Mouse (Mus musculus) CH12.LX (cell line): ENCODE data around the gene Xcl1. TPM values are rescaled to one million over a fixed set of nuclear protein-coding genes. Genes with fewer than 3 reads are reported as not detected.
"Not testable (repeated sequence)": the region's sequence is repeated elsewhere in the genome, so short reads cannot be mapped to it uniquely, and the experiment has no call there.

Experiments
- DNase-seq: peaks from one replicate; pipeline ENCODE4 v3.0.0-alpha.2; 2013; ENCODE audit errors: extremely low read depth
- H3K27ac ChIP-seq: 2 replicates; pipeline ENCODE4 v1.5.1; 2012; ENCODE audit warnings: low read depth, mild to moderate bottlenecking, control low read depth, moderate library complexity; ENCODE audit not compliant: insufficient read depth
- H3K27me3 ChIP-seq: replicated peaks from 2 replicates; pipeline ENCODE3; 2012; ENCODE audit warnings: inconsistent platforms
- H3K36me3 ChIP-seq, 2 experiments: replicated peaks in 1 of 2; 2 replicates each; pipeline versions ENCODE3 to v1.6.1; 2012; ENCODE audit warnings: inconsistent platforms in 1 of 2, low read length in 1 of 2, mild to moderate bottlenecking in 1 of 2, mixed read lengths in 1 of 2, moderate library complexity in 1 of 2; ENCODE audit not compliant: control insufficient read depth in 1 of 2, insufficient read depth in 1 of 2
- H3K4me1 ChIP-seq, 2 experiments: 2 replicates each; pipeline ENCODE4 v1.6.1; 2012; ENCODE audit warnings: inconsistent platforms in 1 of 2, moderate library complexity in 1 of 2; ENCODE audit not compliant: insufficient read depth in 2 of 2, control insufficient read depth in 1 of 2
- H3K4me2 ChIP-seq: 2 replicates; pipeline ENCODE4 v1.6.1; 2012; ENCODE audit warnings: low read depth, mild to moderate bottlenecking, control low read depth; ENCODE audit not compliant: poor library complexity, insufficient read depth, severe bottlenecking
- H3K4me3 ChIP-seq, 3 experiments: fragments of 150-350 bp in 1 of 3; sonication (generic) in 1 of 3; replicated peaks in 1 of 3; 2 replicates each; pipeline versions ENCODE3 to v1.5.1; 2011 to 2012; ENCODE audit warnings: low read depth in 2 of 3, low read length in 2 of 3, mild to moderate bottlenecking in 2 of 3, moderate library complexity in 2 of 3, control low read depth in 1 of 3, improper control_type of control experiment in 1 of 3, inconsistent platforms in 1 of 3, mixed read lengths in 1 of 3; ENCODE audit not compliant: poor library complexity in 1 of 3
- H3K79me2 ChIP-seq: replicated peaks from 2 replicates; pipeline ENCODE4 v1.6.1; 2012; ENCODE audit warnings: mild to moderate bottlenecking, moderate library complexity; ENCODE audit not compliant: control insufficient read depth, poor library complexity, insufficient read depth, severe bottlenecking; ENCODE audit errors: extremely low read depth
- H3K9ac ChIP-seq: 2 replicates; pipeline ENCODE4 v1.6.1; 2012; ENCODE audit warnings: low read depth, mild to moderate bottlenecking, control low read depth, moderate library complexity; ENCODE audit not compliant: insufficient read depth
- H3K9me3 ChIP-seq: replicated peaks from 2 replicates; pipeline ENCODE3; 2012; ENCODE audit warnings: low read length, inconsistent platforms, mixed read lengths
- CTCF ChIP-seq, 2 experiments: IDR thresholded peaks in 1 of 2; conservative IDR thresholded peaks in 1 of 2; 2 replicates each; pipeline ENCODE4 v1.5.1; 2011 to 2012; ENCODE audit warnings: low read depth in 2 of 2, low read length in 2 of 2, improper control_type of control experiment in 1 of 2, inconsistent platforms in 1 of 2, mild to moderate bottlenecking in 1 of 2, moderate library complexity in 1 of 2
- E2F4 ChIP-seq: IDR thresholded peaks from 2 replicates; pipeline ENCODE4 v1.6.1; 2011; ENCODE audit warnings: low read depth, low read length, improper control_type of control experiment; ENCODE audit not compliant: insufficient replicate concordance
- EP300 ChIP-seq: IDR thresholded peaks from 2 replicates; pipeline ENCODE4 v1.6.1; 2011; ENCODE audit warnings: low read length, improper control_type of control experiment
- HCFC1 ChIP-seq: IDR thresholded peaks from 2 replicates; pipeline ENCODE4 v1.6.1; 2012; ENCODE audit warnings: low read depth, mild to moderate bottlenecking, inconsistent platforms, low read length, improper control_type of control experiment
- JUND ChIP-seq: conservative IDR thresholded peaks from 2 replicates; pipeline ENCODE4 v1.6.1; 2011; ENCODE audit warnings: low read depth, low read length, improper control_type of control experiment
- KAT2A ChIP-seq: IDR thresholded peaks from 2 replicates; pipeline ENCODE4 v1.6.1; 2012; ENCODE audit warnings: low read length, improper control_type of control experiment, inconsistent platforms; ENCODE audit not compliant: insufficient replicate concordance
- MAFK ChIP-seq: IDR thresholded peaks from 2 replicates; pipeline ENCODE4 v1.6.1; 2011; ENCODE audit warnings: low read length, improper control_type of control experiment; ENCODE audit not compliant: insufficient replicate concordance
- MAZ ChIP-seq: IDR thresholded peaks from 2 replicates; pipeline ENCODE4 v1.6.1; 2012; ENCODE audit warnings: low read depth, mild to moderate bottlenecking, inconsistent platforms, low read length, improper control_type of control experiment, moderate library complexity
- MYC ChIP-seq: IDR thresholded peaks from 2 replicates; pipeline ENCODE4 v1.6.1; 2011; ENCODE audit warnings: low read depth, mild to moderate bottlenecking, improper control_type of control experiment, low read length
- NELFE ChIP-seq: IDR thresholded peaks from 2 replicates; pipeline ENCODE4 v1.6.1; 2011; ENCODE audit warnings: low read depth, low read length, improper control_type of control experiment
- NRF1 ChIP-seq: IDR thresholded peaks from 2 replicates; pipeline ENCODE4 v1.6.1; 2014; ENCODE audit warnings: low read depth, mild to moderate bottlenecking, inconsistent platforms, low read length, improper control_type of control experiment, moderate library complexity
- POLR2AphosphoS2 ChIP-seq: IDR thresholded peaks from 2 replicates; pipeline ENCODE4 v1.6.1; 2011; ENCODE audit warnings: low read depth, low read length, improper control_type of control experiment
- SMC3 ChIP-seq: IDR thresholded peaks from 2 replicates; pipeline ENCODE4 v1.6.1; 2011; ENCODE audit warnings: low read depth, low read length, improper control_type of control experiment
- TBP ChIP-seq: conservative IDR thresholded peaks from 2 replicates; pipeline ENCODE4 v1.6.1; 2011; ENCODE audit warnings: low read depth, low read length, improper control_type of control experiment
- TCF12 ChIP-seq: IDR thresholded peaks from 2 replicates; pipeline ENCODE4 v1.6.1; 2014; ENCODE audit warnings: low read depth, mild to moderate bottlenecking, inconsistent platforms, low read length, improper control_type of control experiment
- UBTF ChIP-seq: IDR thresholded peaks from 2 replicates; pipeline ENCODE4 v1.6.1; 2012; ENCODE audit warnings: low read depth, mild to moderate bottlenecking, inconsistent platforms, low read length, improper control_type of control experiment, moderate library complexity
- ZC3H11A ChIP-seq: IDR thresholded peaks from 2 replicates; pipeline ENCODE4 v1.6.1; 2012; ENCODE audit warnings: low read depth, mild to moderate bottlenecking, inconsistent platforms, low read length, improper control_type of control experiment
- ZKSCAN1 ChIP-seq: IDR thresholded peaks from 2 replicates; pipeline ENCODE4 v1.6.1; 2012; ENCODE audit warnings: low read depth, inconsistent platforms, low read length, improper control_type of control experiment, borderline replicate concordance
- ZMIZ1 ChIP-seq: IDR thresholded peaks from 2 replicates; pipeline ENCODE4 v1.6.1; 2012; ENCODE audit warnings: low read depth, mild to moderate bottlenecking, inconsistent platforms, low read length, improper control_type of control experiment
- ZNF384 ChIP-seq: IDR thresholded peaks from 2 replicates; pipeline ENCODE4 v1.6.1; 2012; ENCODE audit warnings: low read depth, low read length, improper control_type of control experiment, inconsistent platforms
- dilution Hi-C: fragments of 300-500 bp; cut with MboI; formaldehyde crosslinking; loops from 2 replicates; pipeline ENCODE4 v1.14.3; 2020; ENCODE audit warnings: low sequenced_read_pairs; ENCODE audit not compliant: extremely low pct_unique_long_range_greater_than_20kb, extremely low pct_ligation_motif_present
- in situ Hi-C: fragments of 300-500 bp; cut with MboI; formaldehyde crosslinking; loops from 3 replicates; pipeline ENCODE4 v1.14.3; 2019; ENCODE audit warnings: low sequenced_read_pairs, low pct_ligation_motif_present, low pct_unique_long_range_greater_than_20kb, mixed read lengths
- polyA plus RNA-seq: library from polyadenylated mRNA; unstranded; fragments of >175 nt; gene quantifications from 2 replicates; pipeline ENCODE4 v1.2.1, GENCODE M21; 2012; ENCODE audit warnings: low read depth; ENCODE audit not compliant: insufficient read length
- total RNA-seq, 2 experiments: library from RNA; depleted of rRNA; stranded (reverse); fragments of 300-350 nt in 1 of 2; fragments of >200 nt in 1 of 2; gene quantifications; 2 replicates each; pipeline ENCODE4 v1.2.3; 2012 to 2014

Gene Xcl1
- total RNA-seq (2012; rRNA removed) (0.68 and 1.6 TPM in 2 replicates), total RNA-seq (2014; rRNA removed) (1.5 TPM in 1 of 2 replicates, not detected in the other), polyA plus RNA-seq (0.46 TPM in 1 of 2 replicates, not detected in the other)

GRCm38 (mm10) chr1:164935477-164936044 is at the start of gene Xcl1:
Xcl1 (minus strand) TSS chr1:164935527.
- DNase-seq = no peak
- in situ Hi-C loops (no loop called here), dilution Hi-C loops (no loop called here)
- no peak for TF ChIP-seq SMC3
- no peak for TF ChIP-seq HCFC1
- TF ChIP-seq NRF1 = no peak
- no peak for TF ChIP-seq ZC3H11A
- TF ChIP-seq ZNF384 = no peak
- no peak for TF ChIP-seq E2F4
- TF ChIP-seq EP300 = no peak
- Histone ChIP-seq H3K4me1 (peaks cover 0 to 3% of the 10 kb centered on the region in 2 experiments; a peak in 1 of 4 replicates), H3K9ac (no peak within 1 kb of the TSS), H3K27me3 (no peaks in the 10 kb centered on the region), H3K79me2 (no peaks in the 10 kb centered on the region), H3K27ac (no peak within 1 kb of the TSS), H3K9me3 (no peaks in the 10 kb centered on the region), H3K4me2 (no peak within 1 kb of the TSS), H3K36me3 (no peaks in the 10 kb centered on the region), H3K4me3 (no peak within 1 kb of the TSS)

- dilution Hi-C loops, H3K79me2 ChIP-seq, H3K4me2 ChIP-seq, in situ Hi-C loops, H3K27ac ChIP-seq, H3K9ac ChIP-seq, H3K4me3 ChIP-seq, H3K27me3 ChIP-seq, H3K36me3 ChIP-seq, DNase-seq, H3K9me3 ChIP-seq: not testable (repeated sequence)
- peaks cover 0 to 15% of the 10 kb centered on the region in 2 experiments; a peak in 2 of 4 replicates for H3K4me1 ChIP-seq
Measured at GRCm38 (mm10) chr1:164984681-164985080, 49.4 kb upstream of the Xcl1 start.

DNA sequence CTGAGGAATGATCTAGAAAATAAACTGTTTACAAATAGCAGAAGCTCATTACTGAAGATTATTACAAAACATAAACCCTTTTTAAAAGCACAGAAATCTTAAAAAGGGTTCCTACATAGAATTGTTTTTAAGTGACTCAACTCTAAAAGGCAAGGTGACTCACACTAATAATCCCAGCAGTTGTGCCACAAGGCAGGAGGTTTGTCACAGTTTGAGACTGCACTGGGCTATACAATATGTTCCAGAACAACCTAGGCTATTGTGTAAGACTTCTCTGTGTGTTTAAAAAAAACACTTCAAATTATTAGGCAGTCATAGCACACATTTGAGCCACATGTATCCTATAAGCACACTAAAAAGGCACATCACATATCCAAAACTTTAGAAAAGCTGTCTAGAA is 42.0 kb upstream of the Xcl1 start:
- H3K9me3 ChIP-seq = peaks cover 3% of the 10 kb centered on the region
- TF ChIP-seq E2F4 (no peak), MAZ (no peak), EP300 (no peak), UBTF (no peak), SMC3 (no peak), JUND (no peak), NRF1 (no peak), CTCF (conservative IDR thresholded peaks at IDR 0.05 in 1 of 2, IDR thresholded peaks at IDR 0.05 in 1 of 2; ENCODE audit: low read depth in 2 of 2, low read length in 2 of 2) (no peak), ZMIZ1 (no peak), TBP (no peak), KAT2A (no peak), TCF12 (no peak), ZKSCAN1 (no peak), MAFK (no peak), MYC (no peak), POLR2AphosphoS2 (no peak), NELFE (no peak)
- H3K4me1 ChIP-seq = peaks cover 0 to 4% of the 10 kb centered on the region in 2 experiments; a peak in 1 of 4 replicates
- in situ Hi-C loops = no loop called here
- H3K4me3 ChIP-seq = no peak overlapping the region
- H3K79me2 ChIP-seq = no peaks in the 10 kb centered on the region
- no peak overlapping the region for H3K27ac ChIP-seq
- dilution Hi-C loops = no loop called here
- no peak overlapping the region for H3K4me2 ChIP-seq
- H3K9ac ChIP-seq = no peak overlapping the region
- no peaks in the 10 kb centered on the region for H3K36me3 ChIP-seq
- H3K27me3 ChIP-seq = no peaks in the 10 kb centered on the region
- DNase-seq = no peak
